Mouse (Mus musculus) thymus, adult 2 months (tissue): ENCODE results near the gene Ago3.

Experiments used
- CTCF ChIP-seq: fragments of 200-500 bp; IDR thresholded peaks from 2 replicates; pipeline ENCODE4 v1.5.1; 2012; ENCODE audit warnings: mild to moderate bottlenecking, control low read depth, low read length, moderate library complexity, borderline replicate concordance; ENCODE audit not compliant: control insufficient read depth, poor library complexity, insufficient read depth; ENCODE audit errors: extremely low read depth
- POLR2A ChIP-seq: fragments of 200-500 bp; IDR thresholded peaks from 2 replicates; pipeline ENCODE4 v1.6.1; 2012; ENCODE audit warnings: mild to moderate bottlenecking, low read length, control low read depth, moderate library complexity; ENCODE audit not compliant: control insufficient read depth, poor library complexity, insufficient read depth; ENCODE audit errors: extremely low read depth

- TF ChIP-seq POLR2A (no peak), CTCF (no peak)
These were observed 106.7 kb downstream of the Ago3 start for GRCm38 (mm10) chr4:126322646-126323045.
